Mouse (Mus musculus) erythroblast, embryonic 14.5 days (primary cell): ENCODE data around the gene C8b.

Experiments used
- GATA1 ChIP-seq: IDR thresholded peaks from 2 replicates; pipeline ENCODE4 v1.6.1; 2012; ENCODE audit warnings: low read length, inconsistent platforms, mixed read lengths
- TAL1 ChIP-seq: IDR thresholded peaks from 3 replicates; pipeline ENCODE4 v1.6.1; 2012; ENCODE audit warnings: low read length, inconsistent platforms, mixed read lengths

GRCm38 (mm10) chr4:104781441-104781840, 15.3 kb downstream of the C8b start:
- no peak for TF ChIP-seq TAL1
- TF ChIP-seq GATA1: no peak
